Mouse (Mus musculus) small intestine, adult 2 months (tissue): ENCODE results near the gene Thumpd2. TPM values are rescaled to one million over a fixed set of nuclear protein-coding genes. Genes with fewer than 3 reads are reported as not detected.

Source experiments
- H3K27ac ChIP-seq: fragments of 200-500 bp; 2 replicates; pipeline ENCODE4 v1.5.1; 2012; ENCODE audit warnings: low read depth, low read length, control low read depth, inconsistent platforms; ENCODE audit not compliant: insufficient read depth
- H3K27me3 ChIP-seq: fragments of 200-500 bp; 2 replicates; pipeline ENCODE4 v1.6.1; 2012; ENCODE audit warnings: mild to moderate bottlenecking, moderate library complexity, low read length, inconsistent platforms; ENCODE audit not compliant: control insufficient read depth, insufficient read depth
- H3K36me3 ChIP-seq: fragments of 200-500 bp; 2 replicates; pipeline ENCODE4 v1.6.1; 2012; ENCODE audit warnings: mild to moderate bottlenecking, low read length, control low read depth, inconsistent platforms; ENCODE audit not compliant: control insufficient read depth, insufficient read depth
- H3K4me1 ChIP-seq: fragments of 200-500 bp; 2 replicates; pipeline ENCODE4 v1.6.1; 2012; ENCODE audit warnings: low read length, inconsistent platforms, mixed read lengths; ENCODE audit not compliant: control insufficient read depth, insufficient read depth, insufficient read length
- H3K4me3 ChIP-seq: fragments of 200-500 bp; 2 replicates; pipeline ENCODE4 v1.5.1; 2012; ENCODE audit warnings: low read depth, mild to moderate bottlenecking, control low read depth, inconsistent platforms, low read length, moderate library complexity
- CTCF ChIP-seq: fragments of 200-500 bp; IDR thresholded peaks from 2 replicates; pipeline ENCODE4 v1.5.1; 2012; ENCODE audit warnings: low read depth, mild to moderate bottlenecking, control low read depth, inconsistent platforms, low read length, moderate library complexity, mixed read lengths; ENCODE audit not compliant: insufficient replicate concordance, insufficient read length; ENCODE audit errors: extremely low read depth
- POLR2A ChIP-seq: fragments of 200-500 bp; IDR thresholded peaks from 2 replicates; pipeline ENCODE4 v1.6.1; 2012; ENCODE audit warnings: low read depth, mild to moderate bottlenecking, control low read depth, inconsistent platforms, low read length, moderate library complexity
- WGBS: fragments of 180-500 bp; shearing (Covaris S2); methylation state at CpG from one replicate; pipeline ENCODE4 v1.1.7; 2018; 5-methylcytosine and 5-hydroxymethylcytosine counted together
- polyA plus RNA-seq: library from polyadenylated mRNA; depleted of rRNA; stranded (reverse); fragments of >200 nt; gene quantifications from 2 replicates; pipeline ENCODE4 v1.2.3, GENCODE M21; 2012; rRNA removed

Thumpd2 gene
- polyA plus RNA-seq, 1 experiment = 0.28 TPM

DNA sequence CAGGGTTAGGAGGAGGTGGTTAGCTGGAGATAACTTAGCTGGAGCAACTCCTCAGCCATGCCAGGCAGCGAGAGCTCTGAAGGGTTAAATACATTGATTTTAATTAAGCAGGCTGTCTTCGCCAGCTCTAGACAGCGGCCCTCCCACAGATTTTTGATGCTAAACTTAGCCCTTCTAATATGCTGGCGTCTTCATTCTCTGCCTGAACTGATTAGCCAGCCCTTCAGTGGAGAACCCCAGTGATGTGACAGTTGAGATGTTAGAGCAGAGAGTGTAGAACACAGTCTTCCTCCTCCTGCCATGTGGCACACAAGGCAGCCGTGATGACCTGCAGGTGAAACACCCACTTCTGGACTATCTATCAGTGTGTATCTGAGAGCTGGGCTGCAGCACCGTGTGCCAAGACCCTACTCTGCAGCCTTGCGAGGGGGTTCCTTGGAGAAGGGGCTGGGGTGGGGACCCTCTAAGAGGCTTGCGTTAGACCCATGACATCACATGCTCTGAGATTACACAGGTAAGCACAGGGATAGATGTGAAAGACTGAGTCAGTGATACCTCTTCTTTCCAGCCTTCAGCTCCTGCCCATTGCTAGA is 73.3 kb downstream of the Thumpd2 start:
- WGBS = 84% methylated on average over 8 of the region's 8 CpGs
- Histone ChIP-seq H3K4me1 (no peaks in the 10 kb centered on the region), H3K27me3 (no peaks in the 10 kb centered on the region), H3K27ac (no peak overlapping the region), H3K36me3 (no peaks in the 10 kb centered on the region), H3K4me3 (no peak overlapping the region)
- TF ChIP-seq CTCF (no peak), POLR2A (no peak)

DNA sequence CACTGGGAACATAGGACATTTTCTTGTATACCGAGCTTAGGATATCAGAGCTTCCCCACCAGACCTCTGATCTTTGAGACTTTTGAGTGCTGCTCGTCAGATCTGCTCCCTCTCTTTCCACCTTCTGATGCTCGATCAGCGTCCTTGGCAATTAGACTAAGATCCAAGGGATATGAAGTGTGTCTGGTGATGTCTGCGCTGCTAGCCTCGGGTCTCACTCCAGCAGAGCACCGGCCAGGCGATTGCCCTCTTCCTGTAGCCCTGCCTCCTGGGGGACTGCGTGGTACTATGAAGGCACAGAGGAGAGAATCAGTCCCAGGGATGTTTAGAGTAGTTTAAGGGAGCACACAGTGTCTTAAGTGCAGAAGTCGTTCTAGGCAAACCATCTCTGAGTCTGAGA is 81.9 kb downstream of the Thumpd2 start:
- Histone ChIP-seq H3K4me3 (no peak overlapping the region), H3K27me3 (no peaks in the 10 kb centered on the region), H3K36me3 (no peaks in the 10 kb centered on the region), H3K27ac (no peak overlapping the region), H3K4me1 (no peaks in the 10 kb centered on the region)
- TF ChIP-seq POLR2A (no peak), CTCF (no peak)
- WGBS = 82% methylated on average over 10 of the region's 10 CpGs

DNA sequence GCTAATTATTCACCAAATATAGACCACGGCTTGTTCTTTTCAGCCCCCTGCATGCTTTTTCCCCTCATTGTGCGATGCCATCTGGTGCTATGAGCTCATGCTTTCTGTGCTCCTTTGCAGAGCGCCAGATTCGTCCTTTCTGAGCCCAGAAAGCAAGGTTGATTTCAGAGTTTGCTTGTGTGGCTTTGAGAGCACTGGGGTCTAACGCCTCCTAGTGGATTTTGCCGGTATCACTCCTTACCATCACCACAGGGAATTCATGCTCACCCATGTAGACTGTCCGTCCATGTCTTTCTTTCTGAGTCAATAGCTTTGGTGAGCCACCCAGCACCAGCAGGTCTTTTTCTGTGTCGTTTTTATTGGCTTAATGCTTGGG is 82.5 kb downstream of the Thumpd2 start:
- WGBS = 10% methylated on average over 8 of the region's 8 CpGs
- no peaks in the 10 kb centered on the region for H3K36me3 ChIP-seq
- H3K4me1 ChIP-seq = no peaks in the 10 kb centered on the region
- no peak overlapping the region for H3K27ac ChIP-seq
- no peaks in the 10 kb centered on the region for H3K27me3 ChIP-seq
- TF ChIP-seq CTCF = peak; percentile 49; the same call in 1 of the 2 replicates
- no peak for TF ChIP-seq POLR2A
- H3K4me3 ChIP-seq = no peak overlapping the region

DNA sequence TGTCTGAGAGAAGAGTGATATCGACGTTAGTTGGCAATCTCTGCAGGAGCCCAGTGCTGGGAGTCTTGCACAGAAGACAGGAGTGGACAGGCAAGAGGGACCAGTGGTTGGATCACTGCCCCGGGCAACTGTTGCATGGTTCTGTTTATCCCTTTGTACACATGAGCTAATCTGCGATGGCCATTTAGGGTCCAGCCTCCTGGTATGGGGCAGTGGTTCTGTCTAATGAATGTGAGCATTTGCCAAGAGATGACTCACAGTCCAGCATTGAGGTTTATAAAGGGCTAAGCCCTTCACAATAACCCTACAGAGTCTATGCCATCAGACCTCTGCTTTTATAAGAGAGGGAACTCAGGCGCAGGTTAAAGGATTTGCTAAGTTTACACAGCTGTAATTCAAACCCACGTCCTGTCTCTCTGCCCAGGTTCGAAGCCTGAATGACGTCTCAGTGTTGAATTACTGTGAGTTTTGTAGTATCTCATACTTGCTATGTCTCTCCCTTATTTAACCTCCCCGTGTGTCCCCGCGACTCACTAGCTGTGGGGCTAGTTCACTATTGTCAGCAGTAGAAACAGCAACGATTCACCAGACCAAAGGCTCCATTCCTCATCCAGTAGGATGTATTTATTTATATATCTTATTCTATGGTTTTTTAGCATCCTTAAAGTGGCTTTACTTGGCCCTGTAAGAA is 83.0 kb downstream of the Thumpd2 start:
- H3K4me3 ChIP-seq = no peak overlapping the region
- no peaks in the 10 kb centered on the region for H3K4me1 ChIP-seq
- no peaks in the 10 kb centered on the region for H3K27me3 ChIP-seq
- 58% methylated on average over 12 of the region's 12 CpGs for WGBS
- TF ChIP-seq CTCF (no peak), POLR2A (no peak)
- no peaks in the 10 kb centered on the region for H3K36me3 ChIP-seq
- H3K27ac ChIP-seq = no peak overlapping the region

DNA sequence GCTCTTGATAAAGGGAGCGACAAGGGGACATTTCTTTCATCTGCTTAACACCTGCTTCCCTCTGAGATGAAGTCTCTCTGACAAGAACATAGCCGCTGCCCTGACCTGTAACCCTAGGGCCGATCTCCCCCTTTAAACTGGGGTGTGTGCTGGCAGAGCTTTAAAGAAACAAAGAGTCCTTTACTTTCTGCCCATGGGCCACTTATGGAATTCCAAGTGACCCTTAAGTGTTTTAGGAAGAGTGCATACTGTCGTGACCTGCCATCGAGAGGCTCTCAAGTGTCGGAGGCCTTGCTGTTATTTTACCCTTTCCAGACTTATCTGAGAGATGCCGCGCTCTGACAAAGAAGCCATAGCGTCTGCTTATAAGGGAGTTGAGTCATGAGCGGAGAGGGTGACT is 84.8 kb downstream of the Thumpd2 start:
- Histone ChIP-seq H3K36me3 (no peaks in the 10 kb centered on the region), H3K27ac (no peak overlapping the region), H3K27me3 (no peaks in the 10 kb centered on the region), H3K4me1 (no peaks in the 10 kb centered on the region), H3K4me3 (no peak overlapping the region)
- 85% methylated on average over 10 of the region's 10 CpGs for WGBS
- no peak for TF ChIP-seq POLR2A
- TF ChIP-seq CTCF = no peak

DNA sequence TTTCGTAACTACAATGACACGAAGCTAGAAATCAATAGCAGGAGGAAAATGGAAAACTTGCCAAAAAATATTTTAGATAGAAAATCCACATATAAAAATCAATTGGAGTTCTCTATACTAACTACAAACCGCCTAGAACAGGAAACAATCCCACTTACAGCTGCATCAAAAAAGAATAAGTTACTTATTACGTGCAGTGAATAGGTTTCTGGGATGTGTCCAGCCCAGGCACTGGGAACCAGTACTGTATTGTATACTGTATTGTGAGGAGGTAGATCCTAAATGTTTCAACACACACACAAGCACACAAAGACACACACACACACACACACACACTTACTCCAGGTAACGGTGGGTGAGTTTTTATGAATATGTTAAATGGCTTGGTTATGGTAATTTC is 87.6 kb downstream of the Thumpd2 start:
- no peak for TF ChIP-seq CTCF
- no peak for TF ChIP-seq POLR2A
- H3K27ac ChIP-seq = no peak overlapping the region
- no peaks in the 10 kb centered on the region for H3K36me3 ChIP-seq
- no peaks in the 10 kb centered on the region for H3K27me3 ChIP-seq
- H3K4me3 ChIP-seq = no peak overlapping the region
- 39% methylated on average over 5 of the region's 5 CpGs for WGBS
- no peaks in the 10 kb centered on the region for H3K4me1 ChIP-seq

Other genes with a start within 250 kb of the Thumpd2 start
- gene Tmem178, start 120.5 kb downstream of the Thumpd2 start, polyA plus RNA-seq = 1.9 and 4.0 TPM in 2 replicates